Mouse (Mus musculus) small intestine, adult 2 months (tissue): Measurements from ENCODE around the gene Pdcd1lg2.

Source experiments
- CTCF ChIP-seq: fragments of 200-500 bp; IDR thresholded peaks from 2 replicates; pipeline ENCODE4 v1.5.1; 2012; ENCODE audit warnings: low read depth, mild to moderate bottlenecking, control low read depth, inconsistent platforms, low read length, moderate library complexity, mixed read lengths; ENCODE audit not compliant: insufficient replicate concordance, insufficient read length; ENCODE audit errors: extremely low read depth
- POLR2A ChIP-seq: fragments of 200-500 bp; IDR thresholded peaks from 2 replicates; pipeline ENCODE4 v1.6.1; 2012; ENCODE audit warnings: low read depth, mild to moderate bottlenecking, control low read depth, inconsistent platforms, low read length, moderate library complexity

GRCm38 (mm10) chr19:29368671-29369309 is 41.9 kb upstream of the Pdcd1lg2 start:
- TF ChIP-seq CTCF (no peak), POLR2A (no peak)
